Mouse (Mus musculus) cerebellum, adult 9-11 months (tissue): ENCODE results near the gene Pfn1.

ENCODE experiments used
- DNase-seq: peaks from one replicate; pipeline ENCODE4 v3.0.0; 2022

Gene Pfn1

DNA sequence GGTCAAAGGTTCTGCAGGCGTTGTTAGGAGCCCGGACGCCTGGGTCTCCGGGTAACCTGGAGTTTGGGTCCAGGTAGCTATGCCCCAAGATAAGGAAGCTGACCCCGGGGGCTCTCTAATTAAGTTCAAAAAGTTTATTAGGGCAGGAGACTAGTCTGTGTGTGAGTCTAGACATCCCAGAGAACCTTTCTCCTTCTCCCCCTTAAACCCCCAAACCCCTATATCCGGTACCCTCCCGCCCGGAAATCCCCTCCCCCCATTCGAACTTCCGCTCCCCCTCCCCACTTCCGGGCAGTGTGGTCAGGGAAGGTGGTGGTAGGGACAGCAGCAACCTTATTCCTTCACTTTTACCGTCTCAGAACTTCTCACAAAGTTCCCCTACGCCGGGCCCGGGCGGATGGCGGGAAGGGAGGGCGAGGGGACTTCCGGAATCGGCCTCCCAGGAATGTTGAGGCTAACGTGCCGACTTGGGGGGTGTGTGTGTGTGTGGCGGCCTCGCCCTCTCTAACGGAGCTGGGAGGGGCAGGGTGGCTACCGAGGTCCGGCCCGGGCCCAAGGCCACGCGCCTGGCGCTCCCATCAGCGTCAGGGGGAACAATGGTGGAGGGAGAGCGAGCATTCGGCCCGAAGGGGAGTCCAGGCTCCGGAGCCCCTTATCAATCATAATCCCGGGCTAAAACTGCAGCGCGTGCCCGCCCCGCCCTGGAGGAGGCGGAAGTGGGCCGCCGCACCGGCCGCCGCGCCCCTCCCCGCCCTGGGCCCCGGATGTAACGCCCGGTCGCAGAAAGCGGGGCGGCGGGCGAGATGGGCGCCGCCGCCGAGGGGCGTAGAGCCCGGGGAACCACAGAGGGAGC lies 873 bp downstream of the Pfn1 start:
- peak; percentile 75 for DNase-seq

DNA sequence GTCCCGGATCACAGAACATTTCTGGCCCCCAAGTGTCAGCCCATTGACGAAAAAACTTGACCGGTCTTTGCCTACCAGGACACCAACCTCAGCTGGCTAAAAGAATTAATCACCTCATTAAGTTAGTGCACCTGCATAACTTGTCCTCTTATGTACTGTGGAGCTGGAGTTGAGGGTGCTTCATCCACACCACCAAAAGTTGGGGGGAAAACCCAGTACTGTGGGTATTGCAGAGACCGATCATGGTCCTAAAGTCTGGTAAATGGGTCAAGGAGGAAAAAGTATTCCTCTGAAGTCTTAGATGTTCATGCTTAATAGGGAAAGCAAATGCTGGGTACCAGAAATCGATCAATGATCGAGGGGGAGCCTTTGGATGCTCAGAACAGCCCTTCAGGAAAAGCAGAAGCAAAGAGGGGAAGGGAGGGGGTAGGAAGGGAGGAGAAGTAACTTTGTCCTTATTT lies 1.5 kb downstream of the Pfn1 start:
- DNase-seq: peak; percentile 44

DNA sequence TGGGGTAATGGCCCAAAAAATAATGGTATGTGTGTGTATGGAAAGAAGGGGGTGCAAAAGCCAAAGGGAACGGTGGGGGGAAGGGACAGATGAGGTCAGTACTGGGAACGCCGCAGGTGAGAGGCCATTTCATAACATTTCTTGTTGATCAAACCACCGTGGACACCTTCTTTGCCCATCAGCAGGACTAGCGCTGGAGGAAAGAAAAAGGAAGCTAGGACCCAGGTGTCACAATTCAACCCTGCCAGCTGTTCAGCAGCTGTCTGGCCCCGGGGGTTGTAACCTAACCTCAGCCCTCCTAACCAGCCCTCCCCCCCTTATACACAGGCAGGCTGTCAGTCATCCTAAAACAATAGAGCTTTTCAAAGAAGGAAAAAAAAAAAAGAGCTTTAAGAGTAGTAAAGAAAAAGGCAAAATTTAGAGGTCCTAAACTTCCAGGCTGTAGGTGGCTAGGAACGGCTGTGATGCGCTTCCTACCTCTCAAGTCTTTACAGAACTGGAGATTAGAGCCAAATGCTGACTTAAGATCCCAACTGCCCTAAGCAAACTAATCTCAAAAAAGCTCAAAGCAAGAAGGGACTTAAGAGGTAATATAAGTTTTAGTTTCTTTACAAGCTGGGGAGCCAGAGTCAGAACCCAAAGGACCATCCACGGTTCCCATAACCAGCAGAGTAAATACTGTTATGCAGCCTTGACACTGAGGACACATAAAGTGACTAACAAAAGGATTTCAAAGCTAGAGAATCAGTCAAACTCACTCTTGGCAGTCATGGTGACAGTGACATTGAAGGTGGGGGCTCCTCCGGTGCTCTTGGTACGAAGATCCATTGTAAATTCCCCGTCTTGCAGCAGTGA lies 2.2 kb downstream of the Pfn1 start:
- peak; percentile 55 for DNase-seq

DNA sequence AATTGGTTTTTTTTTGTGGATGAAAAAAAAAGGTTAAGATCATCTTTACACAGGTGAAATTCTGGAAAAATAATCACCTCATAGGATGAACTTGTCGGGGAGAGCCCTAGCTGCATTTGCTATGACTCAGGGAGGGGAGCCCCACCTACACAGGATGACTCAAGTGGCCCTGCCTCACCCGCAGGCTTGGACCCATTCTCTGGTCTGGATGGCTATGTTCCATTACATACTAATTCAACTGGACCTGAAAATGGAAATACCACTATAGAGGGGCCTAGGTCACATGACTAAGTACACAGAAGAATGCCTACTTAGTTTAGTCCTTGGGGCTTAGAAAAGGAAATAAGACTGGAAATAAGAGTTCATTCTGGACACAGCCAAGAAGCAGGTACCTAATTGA lies 3.1 kb downstream of the Pfn1 start:
- DNase-seq: peak; percentile 39

DNA sequence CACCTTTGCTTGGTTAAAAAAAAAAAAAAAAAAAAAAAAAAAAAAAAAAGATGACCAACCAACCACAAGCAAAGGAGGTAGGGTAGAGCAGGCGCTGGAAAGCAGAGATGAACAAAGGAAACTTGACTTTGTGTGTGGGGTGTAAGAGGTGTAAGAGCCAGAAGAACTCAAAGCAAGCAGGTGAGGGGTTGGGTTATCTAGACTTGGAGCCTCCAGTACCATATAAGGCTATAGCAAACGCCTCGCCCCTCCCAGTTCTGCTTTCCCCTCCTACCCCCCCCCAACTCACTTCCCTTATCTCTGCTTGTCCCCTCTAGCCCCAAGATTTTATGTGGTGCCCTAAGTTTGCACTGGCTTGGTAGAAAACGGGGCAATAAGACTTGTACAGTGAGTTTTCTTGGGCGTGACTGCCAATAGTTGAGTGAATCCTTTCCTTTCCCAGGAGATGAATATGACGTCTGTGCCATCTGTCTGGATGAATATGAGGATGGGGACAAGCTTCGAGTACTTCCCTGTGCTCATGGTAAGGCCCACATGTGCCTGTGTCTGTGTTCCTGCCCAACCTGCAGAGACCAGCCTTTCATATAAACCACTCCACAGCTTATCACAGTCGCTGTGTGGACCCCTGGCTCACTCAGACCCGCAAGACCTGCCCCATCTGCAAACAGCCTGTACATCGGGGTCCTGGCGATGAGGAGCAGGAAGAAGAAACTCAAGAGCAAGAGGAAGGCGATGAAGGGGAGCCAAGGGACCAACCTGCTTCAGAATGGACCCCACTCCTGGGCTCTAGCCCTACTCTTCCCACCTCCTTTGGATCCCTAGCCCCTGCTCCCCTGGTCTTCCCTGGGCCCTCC lies 3.9 kb downstream of the Pfn1 start:
- DNase-seq: peak; percentile 44

DNA sequence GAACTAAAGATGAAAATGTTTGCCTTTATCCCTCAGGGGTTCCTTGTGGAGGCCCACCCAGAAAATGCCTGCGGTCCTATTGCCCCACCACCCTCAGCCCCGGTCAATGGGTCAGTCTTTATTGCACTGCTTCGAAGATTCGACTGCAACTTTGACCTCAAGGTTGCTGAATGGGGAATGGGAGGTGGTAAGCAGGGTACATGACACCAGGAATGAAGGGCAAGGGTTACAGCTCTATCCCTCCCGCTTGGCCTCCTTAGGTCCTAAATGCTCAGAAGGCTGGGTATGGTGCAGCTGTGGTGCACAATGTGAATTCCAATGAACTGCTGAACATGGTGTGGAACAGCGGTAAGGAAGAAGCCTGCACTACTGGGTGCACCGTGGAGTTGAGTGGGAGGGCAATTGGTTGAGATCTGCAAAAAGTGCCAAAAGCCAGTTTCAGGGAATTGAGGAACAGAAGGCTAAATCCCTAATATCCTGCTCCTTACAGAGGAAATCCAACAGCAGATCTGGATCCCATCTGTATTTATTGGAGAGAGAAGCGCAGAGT lies 5.2 kb downstream of the Pfn1 start:
- peak; percentile 26 for DNase-seq

DNA sequence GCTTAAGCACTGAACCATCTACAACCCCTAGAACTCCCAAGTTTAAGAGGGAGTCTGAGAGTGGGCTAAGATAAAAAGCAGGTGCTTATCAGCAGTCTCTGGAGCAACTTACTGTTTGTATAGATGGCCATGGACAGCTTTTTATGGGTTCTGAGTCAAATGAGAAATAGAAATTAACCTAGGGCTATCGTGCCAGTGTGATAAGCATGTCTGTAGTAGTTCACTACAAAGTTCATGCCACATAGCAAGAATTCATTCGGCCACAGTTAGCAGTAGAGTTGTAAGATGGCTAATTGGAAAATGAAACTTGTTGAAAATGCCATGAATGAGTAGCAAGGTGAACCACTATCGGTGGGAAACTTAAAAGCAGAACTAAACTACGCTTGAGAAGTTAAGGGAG lies 5.9 kb downstream of the Pfn1 start:
- DNase-seq: peak; percentile 14

DNA sequence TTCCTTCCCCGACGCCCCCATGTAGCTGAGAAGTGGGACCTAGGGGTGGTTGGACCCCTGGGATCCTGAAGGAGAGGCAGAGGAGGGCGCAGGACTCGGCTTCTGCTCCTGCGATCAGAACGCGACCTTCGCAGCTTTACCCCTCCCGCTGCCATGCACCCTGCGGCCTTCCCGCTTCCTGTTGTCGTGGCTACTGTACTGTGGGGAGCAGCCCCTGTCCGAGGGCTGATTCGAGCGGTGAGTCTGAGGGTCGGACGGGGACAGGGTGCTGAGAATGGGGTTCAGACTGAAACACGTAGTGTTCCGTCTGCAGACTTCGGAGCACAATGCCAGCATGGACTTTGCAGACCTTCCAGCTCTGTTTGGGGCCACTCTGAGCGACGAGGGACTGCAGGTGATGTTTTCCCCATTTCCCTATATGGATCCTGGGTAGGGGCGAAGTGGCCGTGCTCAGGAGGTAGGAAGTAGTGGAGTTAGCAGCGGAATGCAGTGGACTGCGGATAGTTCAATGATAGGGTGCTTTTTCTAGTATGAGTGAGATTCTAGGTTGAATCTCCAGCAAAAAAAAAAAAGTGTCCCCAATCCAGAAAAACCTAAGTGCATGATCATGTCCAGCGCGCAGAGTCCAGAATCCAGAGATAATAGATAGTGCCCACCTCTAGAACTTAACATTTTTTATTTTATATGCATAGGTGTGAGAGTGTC lies 6.6 kb downstream of the Pfn1 start:
- DNase-seq: peak; percentile 74

DNA sequence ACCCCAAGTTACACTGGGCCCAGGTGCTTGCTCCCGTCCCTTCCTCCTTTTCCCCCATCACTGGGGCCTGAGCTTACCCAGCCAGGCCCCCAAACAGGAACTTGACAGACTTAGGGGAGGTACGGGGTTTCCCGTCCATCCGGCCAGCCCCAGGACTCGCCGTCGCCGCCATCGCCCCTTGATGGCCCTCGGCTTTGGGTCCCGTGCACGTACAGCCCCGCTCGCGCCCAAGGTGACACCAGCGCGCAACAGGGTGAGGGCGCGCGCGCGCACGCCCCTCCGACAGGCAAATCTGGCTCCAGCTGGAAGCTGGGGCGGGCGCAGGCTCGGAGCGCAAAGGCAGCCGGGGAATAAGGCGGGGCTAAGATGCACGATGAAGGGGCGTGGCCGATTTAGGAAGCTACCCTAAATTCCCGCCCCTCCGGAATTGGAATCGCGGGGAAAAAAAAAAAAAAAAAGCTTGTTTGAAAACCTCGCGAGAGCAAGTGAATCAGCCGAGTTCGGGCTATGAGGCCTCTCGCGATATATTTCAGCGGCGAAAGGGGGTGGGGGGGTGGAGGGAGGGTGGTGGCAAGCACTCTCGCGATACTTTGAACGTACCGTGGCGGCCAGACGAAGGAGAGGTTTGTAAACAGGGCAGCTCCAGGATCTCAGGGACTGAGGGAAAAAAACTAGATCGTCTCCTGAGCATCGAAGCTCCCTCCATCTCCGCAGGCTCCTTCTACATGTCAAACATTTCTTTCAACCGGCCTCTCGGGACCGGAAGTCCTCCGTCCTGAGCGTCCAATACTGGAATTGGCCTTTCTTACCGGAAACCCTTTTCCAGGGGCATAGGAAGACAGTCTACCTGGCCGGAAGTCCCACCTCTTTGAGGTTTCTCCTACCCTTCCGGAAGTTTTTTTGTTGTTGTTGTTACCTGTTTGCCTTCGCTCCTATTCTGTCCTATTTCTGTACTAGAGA lies 7.5 kb downstream of the Pfn1 start, which contains the start of the genes Rnf167 and Slc25a11:
TSS of gene Rnf167 (plus strand) at position 545 of the 960 bp plus-strand sequence.
TSS of gene Slc25a11 (minus strand) at position 789 of the 960 bp plus-strand sequence.
- peak; percentile 99 for DNase-seq

DNA sequence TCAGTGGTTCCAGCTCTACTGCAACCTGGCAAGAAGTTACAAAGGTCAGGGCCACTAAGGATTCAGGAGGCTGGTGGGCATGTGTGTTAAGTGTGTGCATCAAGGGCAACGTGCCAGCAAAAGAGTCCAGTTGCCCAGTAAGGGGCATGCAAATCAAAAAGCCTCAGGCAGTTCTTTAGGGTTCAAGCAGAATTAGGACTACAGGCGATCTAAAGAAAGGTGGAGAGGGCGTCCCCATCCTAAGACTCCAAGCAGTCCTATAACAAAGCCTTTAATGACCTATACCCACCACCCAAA lies 8.2 kb downstream of the Pfn1 start:
- peak; percentile 77 for DNase-seq

DNA sequence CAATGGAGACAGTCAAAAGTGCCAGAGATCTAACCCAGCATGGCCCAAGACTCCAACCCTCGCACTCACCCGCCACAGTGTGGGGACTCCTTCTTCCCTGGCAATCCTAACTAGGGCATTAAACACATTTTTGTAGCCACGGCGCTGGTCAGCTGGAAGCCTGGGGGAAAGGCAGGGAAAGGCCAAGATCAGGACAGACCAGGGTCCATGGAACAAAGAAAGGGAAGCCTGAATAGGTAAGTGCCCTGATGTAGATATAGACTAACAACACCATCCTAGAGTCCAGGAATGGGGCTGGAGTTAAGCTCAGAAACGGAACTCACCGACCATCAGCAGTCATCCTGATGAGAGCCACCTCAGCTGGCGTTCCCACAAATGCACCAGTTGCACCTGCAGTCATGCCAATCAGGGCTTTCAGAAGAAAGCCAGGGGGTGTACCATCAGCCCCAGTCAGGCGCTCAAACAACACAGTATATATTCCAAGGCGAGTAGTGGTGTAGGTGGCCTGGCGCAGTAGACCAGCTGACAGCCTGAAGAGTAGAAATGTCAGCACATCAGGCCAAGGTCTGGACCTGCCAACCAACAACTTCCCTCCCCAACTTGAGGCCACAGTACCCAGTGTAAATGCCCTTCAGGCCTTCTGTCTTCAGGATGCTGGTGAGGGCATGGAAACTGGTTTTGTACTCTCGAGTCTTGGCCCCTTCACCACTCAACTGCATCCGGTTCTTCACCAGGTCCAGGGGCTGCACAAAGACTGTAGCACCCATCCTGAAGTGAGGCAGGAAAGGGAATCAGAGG lies 8.8 kb downstream of the Pfn1 start:
- DNase-seq: peak; percentile 60

DNA sequence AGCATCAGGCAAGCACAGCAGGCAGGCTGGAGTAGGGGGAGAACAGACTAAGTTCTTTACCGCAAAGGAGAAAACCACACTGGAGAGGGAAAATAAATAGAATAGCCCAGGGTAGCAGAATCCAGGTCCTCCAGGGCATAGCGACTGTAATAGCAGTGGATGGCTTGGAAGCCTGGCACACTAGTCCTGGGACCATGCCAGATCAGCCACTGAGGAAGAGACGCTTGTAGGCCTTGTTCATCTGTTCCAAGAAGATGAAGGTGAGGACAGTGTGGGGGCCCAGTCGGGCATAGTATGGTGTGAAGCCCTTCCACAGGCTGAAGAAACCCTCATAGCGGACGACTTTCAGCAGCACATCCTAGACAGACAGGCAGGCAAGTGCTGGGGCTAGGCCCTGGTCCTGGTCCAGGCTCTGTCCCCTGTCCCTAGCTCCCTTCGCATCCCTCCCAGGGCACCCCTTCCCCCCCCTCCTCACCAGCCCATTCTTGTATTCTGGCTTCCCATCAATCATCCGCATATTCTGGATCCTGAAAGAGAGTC lies 9.8 kb downstream of the Pfn1 start:
- DNase-seq: peak; percentile 59

DNA sequence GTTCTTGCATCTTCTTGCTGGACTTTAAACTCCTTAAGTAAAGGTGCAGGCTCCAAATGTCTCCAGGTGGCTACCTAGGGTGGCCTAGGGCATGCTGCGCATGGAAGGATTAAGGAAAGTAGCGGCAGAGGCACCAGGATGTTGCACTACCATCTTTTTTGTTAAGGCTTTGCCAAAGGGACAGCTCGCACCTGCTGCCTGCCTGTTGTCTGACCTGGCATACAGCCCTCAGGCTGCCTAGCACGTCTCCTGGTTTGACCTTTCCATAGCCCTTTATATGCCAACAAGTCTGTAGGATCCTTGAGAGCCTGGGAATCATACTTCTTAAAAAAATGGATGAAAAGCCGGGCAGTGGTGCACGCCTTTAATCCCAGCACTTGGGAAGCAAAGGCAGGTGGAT lies 11.4 kb downstream of the Pfn1 start:
- no peak for DNase-seq

DNA sequence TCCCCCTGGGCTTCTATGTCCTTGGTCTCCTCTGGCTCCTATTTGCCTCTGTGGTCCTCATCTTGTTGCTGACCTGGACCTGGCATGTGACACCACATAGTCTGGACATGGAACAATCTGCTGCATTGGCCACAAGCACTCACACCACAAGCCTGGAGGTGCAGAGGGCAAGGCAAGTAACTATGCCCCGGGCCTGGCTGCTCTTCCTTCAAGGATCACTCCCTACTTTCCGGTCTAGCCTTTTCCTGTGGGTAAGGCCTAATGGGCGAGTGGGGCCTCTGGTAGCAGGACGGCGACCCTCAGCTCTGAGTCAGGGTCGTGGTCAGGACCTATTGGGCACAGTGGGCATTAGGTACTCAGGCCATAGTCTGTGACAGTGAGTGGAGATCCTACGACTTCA lies 13.2 kb downstream of the Pfn1 start:
- no peak for DNase-seq

DNA sequence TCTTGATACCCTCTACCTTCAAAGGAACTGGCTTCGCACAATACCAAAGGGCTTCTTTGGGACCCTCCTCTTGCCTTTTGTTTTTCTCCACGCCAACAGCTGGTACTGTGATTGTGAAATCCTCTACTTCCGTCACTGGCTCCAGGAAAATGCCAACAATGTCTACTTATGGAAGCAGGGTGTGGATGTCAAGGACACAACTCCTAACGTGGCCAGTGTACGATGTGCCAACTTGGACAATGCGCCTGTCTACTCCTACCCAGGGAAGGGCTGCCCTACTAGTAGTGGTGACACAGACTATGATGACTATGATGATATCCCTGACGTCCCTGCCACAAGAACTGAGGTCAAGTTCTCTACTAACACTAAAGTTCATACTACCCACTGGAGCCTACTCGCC lies 14.5 kb downstream of the Pfn1 start:
- no peak for DNase-seq

DNA sequence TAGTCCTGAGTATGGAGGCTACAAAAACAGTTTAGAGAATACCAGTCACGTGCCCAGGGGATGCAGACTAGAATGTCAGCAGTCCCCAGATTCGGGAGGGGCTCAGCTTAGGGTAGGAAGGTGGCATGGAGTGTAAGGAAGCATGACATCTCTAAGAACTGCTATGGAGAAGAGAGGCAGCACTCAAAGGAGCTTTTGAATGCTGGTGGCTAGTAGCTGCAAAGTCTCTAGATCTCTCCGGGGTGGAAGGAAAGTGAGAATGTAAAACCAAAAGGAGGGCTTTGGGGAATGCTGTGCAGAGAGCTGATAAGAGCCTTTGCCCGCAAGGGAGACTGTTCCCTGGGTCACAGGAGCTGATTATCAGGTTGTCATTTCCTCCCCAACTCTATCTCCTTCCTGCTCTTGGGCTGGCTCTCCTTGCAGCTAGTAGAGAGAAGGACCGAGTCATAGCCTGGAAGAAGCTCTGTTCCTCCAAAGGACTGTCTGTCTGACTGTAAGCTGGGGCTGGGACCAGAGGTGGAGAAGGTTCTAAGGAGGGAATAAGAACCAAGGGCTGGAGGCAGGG lies 15.6 kb downstream of the Pfn1 start, which contains the start of gene Gp1ba:
TSS of gene Gp1ba (plus strand) at position 409 of the 565 bp plus-strand sequence.
- no peak for DNase-seq

DNA sequence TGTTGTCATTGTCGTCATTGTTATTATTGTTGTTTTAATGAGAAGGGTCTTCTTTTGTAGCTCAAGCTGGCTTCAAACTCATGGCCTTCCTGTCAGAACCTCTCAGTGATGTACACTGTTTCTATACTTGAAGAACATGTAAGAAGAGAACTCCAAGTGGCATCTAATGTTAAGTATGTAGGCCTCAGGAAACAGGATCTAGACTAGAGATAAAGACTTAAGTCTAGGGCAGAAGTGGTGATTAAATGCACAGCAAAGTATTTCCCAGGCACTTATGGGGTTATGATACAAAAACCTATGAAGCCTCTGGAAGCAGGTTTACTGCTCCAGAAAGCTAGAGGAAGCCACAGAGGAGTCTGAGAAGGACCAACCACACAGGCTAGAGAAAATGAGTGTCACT lies 16.2 kb downstream of the Pfn1 start:
- DNase-seq: no peak

DNA sequence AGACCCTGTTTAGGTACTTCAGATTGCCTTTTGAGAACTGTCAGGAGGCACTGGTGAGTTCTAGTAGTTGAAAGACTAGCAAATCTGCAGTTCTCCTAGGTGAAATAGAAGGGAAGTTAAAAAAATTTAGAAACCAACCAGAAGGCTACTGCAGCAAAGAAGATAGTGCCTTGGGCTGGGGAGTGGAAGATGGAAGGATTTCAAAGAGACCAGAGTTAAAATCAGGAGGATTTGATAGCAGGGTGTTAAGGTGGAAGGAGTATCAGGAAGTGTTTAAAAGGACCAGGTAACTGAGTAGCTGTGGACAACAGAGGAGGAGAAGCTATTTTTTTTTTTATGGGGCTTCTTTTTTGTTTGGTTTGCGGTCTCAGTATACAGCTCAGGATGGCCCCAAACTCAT lies 16.7 kb downstream of the Pfn1 start:
- no peak for DNase-seq

DNA sequence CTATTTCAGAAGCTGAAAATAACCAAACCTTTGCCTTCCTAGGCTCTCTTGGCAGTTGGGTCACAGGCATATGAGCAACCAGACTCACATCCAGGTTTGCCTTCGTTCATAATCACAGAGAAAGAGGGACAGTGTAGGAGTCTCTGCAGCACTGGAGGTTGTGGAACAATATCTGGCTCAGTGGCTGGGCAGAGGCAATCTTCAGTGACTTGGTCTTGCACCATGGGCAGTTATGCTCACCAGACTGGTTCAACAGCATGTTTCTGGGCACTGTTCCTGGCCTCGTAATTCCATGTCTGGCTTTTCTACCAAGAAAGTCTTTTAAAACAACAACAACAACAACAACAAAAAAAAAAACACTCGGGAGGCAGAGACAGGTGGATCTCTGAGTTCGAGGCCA lies 18.8 kb downstream of the Pfn1 start:
- DNase-seq: no peak
